Mouse (Mus musculus): ENCODE results near the gene Gm37240.

The Gm37240 gene

DNA sequence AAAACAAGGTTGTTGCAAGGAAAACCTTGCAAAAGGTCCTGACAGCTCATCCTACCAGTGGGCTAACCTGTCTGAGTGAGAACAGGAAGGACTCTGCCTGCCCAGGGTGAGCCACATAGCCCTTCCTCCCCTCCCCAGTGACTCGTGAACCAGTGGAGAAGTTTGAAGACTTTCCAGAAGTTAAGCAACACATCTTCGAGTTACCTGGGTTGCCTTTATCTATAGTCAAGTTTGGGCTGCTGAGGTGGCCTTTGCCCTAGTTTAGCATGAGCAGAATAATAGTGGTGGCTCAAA, 252.2 kb downstream of the Gm37240 start:
- DNase-seq (ENCODE audit: low spot score in 2 of 2) = no peak

- DNase-seq (ENCODE audit: low spot score in 2 of 2) = no peak
These were observed 252.8 kb downstream of the Gm37240 start for GRCm38 (mm10) chr3:85634389-85635125.

GRCm38 (mm10) chr3:85633733-85634132, 253.6 kb downstream of the Gm37240 start:
- DNase-seq (ENCODE audit: low spot score in 2 of 2) = no peak

GRCm38 (mm10) chr3:85629895-85630510, 257.3 kb downstream of the Gm37240 start:
- DNase-seq (ENCODE audit: low spot score in 2 of 2) = no peak

GRCm38 (mm10) chr3:85619751-85620150, 267.6 kb downstream of the Gm37240 start:
- no peak for DNase-seq (ENCODE audit: low spot score in 2 of 2)

- DNase-seq (ENCODE audit: low spot score in 2 of 2) = no peak
These were observed 268.0 kb downstream of the Gm37240 start for GRCm38 (mm10) chr3:85619345-85619744.

- DNase-seq (ENCODE audit: low spot score in 2 of 2) = no peak
These were observed 268.4 kb downstream of the Gm37240 start for GRCm38 (mm10) chr3:85618885-85619284.

DNA sequence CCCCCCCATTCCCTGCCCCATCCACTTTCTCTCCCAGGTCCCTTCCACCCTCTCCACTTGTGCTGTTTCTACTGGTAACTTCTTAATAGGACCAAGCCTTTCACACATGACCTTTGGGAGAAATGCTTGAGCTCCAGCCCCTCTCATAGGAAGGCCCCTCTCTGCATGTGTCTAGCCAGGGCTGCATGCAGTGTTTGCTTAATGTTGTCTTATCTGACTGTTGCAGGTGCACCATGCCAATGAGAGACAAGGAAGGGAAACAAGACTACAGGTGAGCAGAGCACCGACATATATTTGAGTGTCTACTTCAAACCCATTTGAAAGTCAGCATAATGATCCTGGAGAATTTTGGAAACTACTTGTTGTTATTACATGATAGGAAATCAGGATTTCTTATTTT, 270.9 kb downstream of the Gm37240 start:
- no peak for DNase-seq (ENCODE audit: low spot score in 2 of 2)

GRCm38 (mm10) chr3:85607753-85608152, 279.6 kb downstream of the Gm37240 start:
- no peak for DNase-seq (ENCODE audit: low spot score in 2 of 2)

- DNase-seq (ENCODE audit: low spot score in 2 of 2) = no peak
These were observed 280.4 kb downstream of the Gm37240 start for GRCm38 (mm10) chr3:85606912-85607311.

- DNase-seq (ENCODE audit: low spot score in 2 of 2) = no peak
These were observed 283.5 kb downstream of the Gm37240 start for GRCm38 (mm10) chr3:85603811-85604210.

DNA sequence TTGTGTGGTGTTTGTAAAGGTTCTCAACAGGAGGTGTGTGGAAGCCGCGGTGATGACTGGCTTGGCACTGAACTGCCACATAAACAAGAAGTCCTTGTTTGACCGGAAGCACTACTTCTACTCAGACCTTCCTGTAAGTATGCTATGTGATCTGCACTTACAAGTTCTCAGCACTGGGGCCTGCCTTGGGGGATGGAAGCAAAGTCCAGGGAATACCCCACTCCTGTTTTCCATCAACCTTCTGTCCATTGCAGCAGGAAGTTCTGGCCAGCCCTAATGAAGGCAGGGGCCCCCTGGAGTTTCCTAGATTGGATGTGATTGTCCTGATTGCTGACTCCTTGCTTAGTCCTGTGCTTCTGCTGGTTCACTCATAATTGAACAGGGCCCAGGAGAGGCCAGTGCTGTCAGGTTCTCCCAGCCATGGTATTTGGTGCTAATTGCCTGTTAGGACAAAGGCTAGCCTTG, 285.4 kb downstream of the Gm37240 start:
- DNase-seq (ENCODE audit: low spot score in 2 of 2) = no peak

DNA sequence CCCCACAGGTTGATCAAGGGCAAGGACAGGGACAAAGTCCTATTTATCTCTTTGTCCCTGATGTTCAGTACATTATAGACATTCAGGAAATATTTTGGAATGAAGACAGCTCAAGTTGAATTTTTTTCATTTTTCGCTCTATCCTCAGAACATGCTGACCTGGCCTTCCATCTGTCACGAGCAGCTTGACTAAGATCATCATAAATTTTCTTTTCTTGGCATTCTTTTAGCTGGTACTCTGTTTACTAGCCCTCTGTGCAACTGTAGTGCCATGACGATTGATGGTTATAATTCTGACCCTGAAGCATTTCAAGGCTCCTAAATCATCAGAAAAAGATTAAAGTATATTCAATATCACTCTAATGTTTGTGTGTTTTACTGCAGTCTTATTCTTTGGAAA, 287.8 kb downstream of the Gm37240 start:
- no peak for DNase-seq (ENCODE audit: low spot score in 2 of 2)

DNA sequence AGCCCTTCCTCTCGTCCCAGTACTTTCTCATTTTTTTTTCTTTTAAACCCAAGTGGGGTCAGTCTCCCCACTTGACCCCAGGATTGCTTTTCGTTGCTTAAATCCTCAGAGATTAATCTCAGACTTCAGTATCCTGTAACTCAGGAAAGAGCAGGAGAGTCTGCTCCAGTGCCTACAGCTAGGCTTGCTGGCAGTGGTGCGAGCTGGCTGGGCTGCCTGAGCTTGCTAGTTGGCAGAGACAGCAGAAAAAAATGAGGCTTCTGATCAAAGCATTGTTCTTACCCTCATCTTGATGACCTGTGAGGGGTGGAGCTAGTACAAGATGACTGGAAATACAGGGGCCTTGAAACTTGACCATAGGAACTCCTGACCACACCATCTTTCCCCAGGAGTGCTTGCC, 292.9 kb downstream of the Gm37240 start:
- DNase-seq (ENCODE audit: low spot score in 2 of 2) = no peak

- DNase-seq (ENCODE audit: low spot score in 2 of 2) = no peak
These were observed 294.6 kb downstream of the Gm37240 start for GRCm38 (mm10) chr3:85592640-85593252.

- no peak for DNase-seq (ENCODE audit: low spot score in 2 of 2)
These were observed 295.3 kb downstream of the Gm37240 start for GRCm38 (mm10) chr3:85592067-85592466.

- no peak for DNase-seq (ENCODE audit: low spot score in 2 of 2)
These were observed 297.1 kb downstream of the Gm37240 start for GRCm38 (mm10) chr3:85590090-85590754.

DNA sequence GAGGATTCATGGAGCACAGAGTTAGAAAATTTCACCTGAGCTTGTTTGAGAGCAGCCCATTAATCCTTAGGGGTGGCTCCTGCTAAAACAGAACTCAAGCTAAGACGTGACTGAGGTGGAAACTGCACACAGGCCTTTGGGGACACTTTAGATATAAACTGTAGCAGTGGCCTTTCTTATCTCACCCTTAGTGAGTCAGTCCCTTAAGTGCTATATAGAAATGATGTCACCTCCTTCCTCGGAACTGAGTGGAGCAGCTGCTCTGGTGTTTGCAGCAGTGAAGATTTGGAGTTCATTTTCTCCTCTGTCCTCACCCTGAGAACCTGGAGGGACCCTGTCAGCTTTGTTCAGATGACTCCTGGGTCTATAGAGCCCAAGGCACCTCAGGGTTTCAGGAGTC, 298.6 kb downstream of the Gm37240 start:
- no peak for DNase-seq (ENCODE audit: low spot score in 2 of 2)

- no peak for DNase-seq (ENCODE audit: low spot score in 2 of 2)
These were observed 302.4 kb downstream of the Gm37240 start for GRCm38 (mm10) chr3:85584966-85585365.

GRCm38 (mm10) chr3:85583194-85583593, 304.1 kb downstream of the Gm37240 start:
- no peak for DNase-seq (ENCODE audit: low spot score in 2 of 2)

DNA sequence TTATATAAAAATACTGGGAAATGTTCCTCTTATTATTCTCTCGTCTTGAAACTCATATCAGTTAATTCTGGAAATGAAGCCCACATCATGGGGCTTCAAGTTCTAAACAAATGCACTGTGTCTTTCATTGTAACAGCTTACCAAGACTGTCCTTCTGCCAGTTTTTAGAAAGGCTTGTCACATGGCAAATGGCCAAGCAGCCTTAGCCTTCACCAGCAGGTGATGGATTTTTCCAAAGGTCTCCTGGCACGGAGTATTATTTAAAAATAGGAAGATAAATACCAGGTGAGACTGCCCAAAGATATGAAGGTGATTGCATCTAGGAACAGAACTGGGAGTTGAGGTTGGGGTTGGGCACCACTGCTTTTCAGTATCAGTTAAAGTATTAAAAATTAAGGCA, 304.6 kb downstream of the Gm37240 start:
- DNase-seq (ENCODE audit: low spot score in 2 of 2) = no peak

All from spleen, postnatal 36 days (tissue).